Mouse (Mus musculus): Measurements from ENCODE around the gene Zscan10.

DNA sequence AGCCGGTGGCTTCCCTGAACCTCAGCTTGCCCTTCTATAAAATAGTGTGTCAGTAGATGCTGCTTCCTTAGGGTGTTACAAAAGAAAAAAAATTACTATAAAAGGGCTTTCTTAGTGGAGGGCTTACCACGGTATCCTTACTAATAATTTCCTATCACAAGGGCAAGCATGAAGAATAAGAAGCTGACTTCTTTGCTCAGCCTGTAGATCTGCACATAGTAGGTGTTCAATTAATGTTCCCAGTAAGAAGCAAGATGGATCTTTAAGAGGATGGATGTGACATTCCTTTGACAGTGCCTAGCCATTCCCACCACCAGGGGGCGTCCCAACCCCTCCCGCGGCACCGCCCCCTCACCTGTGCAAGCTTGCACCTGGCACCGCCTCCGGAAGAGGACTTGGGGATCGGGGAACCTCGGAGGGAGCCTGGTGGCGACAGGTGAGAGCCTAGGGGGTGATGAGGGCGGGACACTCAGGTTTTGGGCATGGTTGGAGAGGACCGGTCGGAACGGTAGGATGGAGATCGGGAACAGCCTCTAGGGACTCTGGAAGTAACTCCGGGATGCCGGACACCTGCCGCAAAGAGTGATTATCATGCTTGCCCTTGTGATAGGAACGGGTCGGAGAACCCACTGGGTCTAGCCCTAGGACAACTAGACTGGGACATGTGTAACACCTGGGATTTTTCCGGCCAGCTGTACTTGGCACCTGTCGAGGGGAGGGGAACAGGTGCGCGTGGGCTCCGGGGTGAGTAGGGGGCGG lies 59.6 kb downstream of the Zscan10 start, which contains the start of gene Bicdl2:
- TF ChIP-seq CTCF (IDR thresholded peaks at IDR 0.05; ENCODE audit: control insufficient read depth, insufficient read depth, insufficient read length) = peak; percentile 43
- no peak for TF ChIP-seq MYOD1 (IDR thresholded peaks at IDR 0.05; ENCODE audit: control insufficient read depth, insufficient read length, low read depth)
- TF ChIP-seq FOSL1 (IDR thresholded peaks at IDR 0.05; ENCODE audit: insufficient read depth, low read length, poor library complexity, severe bottlenecking) = no peak
- TF ChIP-seq USF1 (IDR thresholded peaks at IDR 0.05; ENCODE audit: low read depth) = no peak
- TF ChIP-seq MYOG (IDR thresholded peaks at IDR 0.05; ENCODE audit: control insufficient read depth, extremely low read depth, insufficient read length) = no peak
- TF ChIP-seq MAX (IDR thresholded peaks at IDR 0.05) = no peak

All from C2C12 (cell line).